Mouse (Mus musculus) heart, embryonic 13.5 days (tissue): ENCODE measurements at regions not wholly inside any gene's neighbourhood (a gene's known extent, or its start where the extent isn't known, plus 50 kb on each side); places are given as distances from the start of the nearest gene placed in this dataset.

ENCODE experiments used
- ATAC-seq: fragments of 200-750 bp; cut with Nextera tagmentation; 2 replicates; pipeline ENCODE4 v1.8.0; 2017; ENCODE audit warnings: moderate TSS enrichment; ENCODE audit not compliant: insufficient number of reproducible peaks, low FRiP score, low TSS enrichment; ENCODE audit errors: extremely low read depth
- H3K27ac ChIP-seq: fragments of 300-500 bp; sonication (generic); replicated peaks from 2 replicates; pipeline ENCODE4 v1.5.1; 2015; ENCODE audit warnings: moderate library complexity, mild to moderate bottlenecking, inconsistent platforms
- H3K27me3 ChIP-seq: fragments of 300-500 bp; sonication (generic); replicated peaks from 2 replicates; pipeline ENCODE4 v1.6.1; 2015; ENCODE audit warnings: mild to moderate bottlenecking, inconsistent platforms
- H3K36me3 ChIP-seq: fragments of 300-500 bp; sonication (generic); 2 replicates; pipeline ENCODE4 v1.6.1; 2015; ENCODE audit warnings: mild to moderate bottlenecking, inconsistent platforms
- H3K4me1 ChIP-seq: fragments of 300-500 bp; sonication (generic); 2 replicates; pipeline ENCODE4 v1.6.1; 2015; ENCODE audit warnings: inconsistent platforms
- H3K4me2 ChIP-seq: fragments of 300-500 bp; sonication (generic); 2 replicates; pipeline ENCODE4 v1.6.1; 2015; ENCODE audit warnings: inconsistent platforms, mild to moderate bottlenecking, moderate library complexity
- H3K4me3 ChIP-seq: fragments of 300-500 bp; sonication (generic); 2 replicates; pipeline ENCODE4 v1.5.1; 2015; ENCODE audit warnings: moderate library complexity, mild to moderate bottlenecking, inconsistent platforms
- H3K9ac ChIP-seq: fragments of 300-500 bp; sonication (generic); 2 replicates; pipeline ENCODE4 v1.6.1; 2015; ENCODE audit warnings: inconsistent platforms, mild to moderate bottlenecking, moderate library complexity
- H3K9me3 ChIP-seq: fragments of 300-500 bp; sonication (generic); 2 replicates; pipeline ENCODE4 v1.6.1; 2016; ENCODE audit warnings: inconsistent platforms
- WGBS: fragments of 180-500 bp; shearing (Covaris S2); methylation state at CpG from one replicate; pipeline ENCODE4 v1.1.7; 2015; ENCODE audit warnings: mixed read lengths; 5-methylcytosine and 5-hydroxymethylcytosine counted together

DNA sequence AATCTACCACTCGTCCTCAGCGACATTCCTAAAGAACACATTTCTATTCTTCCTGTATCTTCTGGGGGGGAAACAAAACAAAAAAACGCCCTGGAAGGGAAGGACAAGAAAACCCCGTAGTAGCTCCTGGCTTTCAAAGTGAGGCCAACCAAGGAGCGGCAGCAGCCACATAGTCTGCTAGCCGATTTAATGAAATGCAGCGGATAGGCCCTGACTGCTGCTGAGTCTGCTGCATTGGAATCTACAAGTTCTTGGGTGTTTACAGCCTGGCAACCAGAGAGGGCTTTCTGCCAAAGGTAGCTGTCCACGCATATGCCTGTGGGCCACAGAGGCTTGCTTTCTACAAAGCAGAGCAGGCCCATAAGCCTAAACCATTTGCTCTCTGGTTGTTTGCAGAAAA, 146.0 kb downstream of the Gm45692 start:
- H3K27me3 ChIP-seq: peaks cover 27% of the 10 kb centered on the region
- no peak overlapping the region for H3K9ac ChIP-seq
- no peaks in the 10 kb centered on the region for H3K36me3 ChIP-seq
- 41% methylated on average over 8 of the region's 8 CpGs for WGBS
- no peak for ATAC-seq
- H3K27ac ChIP-seq: no peak overlapping the region
- H3K4me1 ChIP-seq: peaks cover 6% of the 10 kb centered on the region
- no peak overlapping the region for H3K4me2 ChIP-seq
- H3K4me3 ChIP-seq: no peak overlapping the region
- H3K9me3 ChIP-seq: no peaks in the 10 kb centered on the region

DNA sequence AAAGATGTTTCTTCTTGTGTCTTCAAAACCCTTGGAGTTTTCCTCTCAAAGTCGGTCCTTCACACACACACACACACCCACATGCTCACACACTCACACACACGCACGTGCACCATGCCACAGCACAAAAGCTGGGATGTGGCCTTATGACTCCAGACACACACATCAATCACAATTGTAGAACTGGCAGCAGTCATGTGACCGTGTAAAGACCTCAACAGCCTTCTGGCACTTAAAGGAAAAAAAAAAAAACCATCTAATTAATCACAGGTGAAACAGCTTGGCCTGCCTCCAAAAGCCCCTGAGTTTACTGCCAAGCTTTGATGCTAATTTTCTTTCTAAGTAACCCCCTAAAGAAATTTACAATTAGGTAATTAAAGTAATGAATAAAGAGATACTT, 147.1 kb downstream of the Gm45692 start:
- Histone ChIP-seq H3K27ac (no peak overlapping the region), H3K4me3 (no peak overlapping the region), H3K27me3 (peaks cover 36% of the 10 kb centered on the region), H3K4me2 (no peak overlapping the region), H3K9me3 (no peaks in the 10 kb centered on the region), H3K9ac (no peak overlapping the region), H3K36me3 (no peaks in the 10 kb centered on the region), H3K4me1 (peaks cover 6% of the 10 kb centered on the region)
- ATAC-seq: no peak
- 58% methylated on average over 4 of the region's 4 CpGs for WGBS

GRCm38 (mm10) chr8:26267569-26267968, 148.2 kb downstream of the Gm45692 start:
- H3K36me3 ChIP-seq: no peaks in the 10 kb centered on the region
- 80% methylated on average over 4 of the region's 4 CpGs for WGBS
- H3K4me2 ChIP-seq: no peak overlapping the region
- H3K9ac ChIP-seq: no peak overlapping the region
- ATAC-seq: no peak
- H3K27ac ChIP-seq: no peak overlapping the region
- no peak overlapping the region for H3K4me3 ChIP-seq
- H3K9me3 ChIP-seq: no peaks in the 10 kb centered on the region
- peaks cover 48% of the 10 kb centered on the region for H3K27me3 ChIP-seq
- peaks cover 8% of the 10 kb centered on the region for H3K4me1 ChIP-seq

DNA sequence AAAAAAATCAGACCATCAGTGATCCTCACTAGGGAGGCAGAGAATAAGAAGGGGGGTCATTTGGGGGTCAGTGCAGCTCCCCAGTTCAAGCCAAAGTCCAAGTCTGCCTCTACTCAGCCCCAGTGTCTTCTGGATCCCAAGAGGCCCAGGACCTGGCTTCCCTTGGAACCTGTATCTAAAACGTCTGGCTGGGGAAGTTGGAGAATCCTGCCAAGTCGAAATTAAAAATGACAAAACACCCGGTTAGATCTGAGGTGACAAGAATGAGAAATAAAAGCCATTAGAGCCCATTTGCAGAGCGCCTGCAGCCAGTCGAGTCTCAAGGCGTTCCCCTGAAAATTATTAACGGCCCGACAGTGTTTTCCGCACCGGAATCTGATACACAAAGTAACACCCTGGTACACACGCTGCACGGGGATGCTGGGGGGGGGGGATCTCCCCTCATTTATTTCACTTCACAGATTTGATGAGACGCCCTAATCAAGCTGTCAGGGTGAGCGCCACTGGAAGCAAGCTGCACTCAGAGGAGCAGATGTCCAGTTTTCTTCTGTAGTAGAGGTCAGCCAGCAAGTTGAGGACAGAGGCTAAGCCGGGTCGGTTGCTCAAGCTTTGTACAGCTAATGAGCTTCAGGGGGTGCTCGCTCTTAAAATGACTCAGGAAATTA, 149.5 kb downstream of the Gm45692 start:
- H3K27me3 ChIP-seq: peaks cover 54% of the 10 kb centered on the region
- ATAC-seq: no peak
- no peak overlapping the region for H3K4me2 ChIP-seq

DNA sequence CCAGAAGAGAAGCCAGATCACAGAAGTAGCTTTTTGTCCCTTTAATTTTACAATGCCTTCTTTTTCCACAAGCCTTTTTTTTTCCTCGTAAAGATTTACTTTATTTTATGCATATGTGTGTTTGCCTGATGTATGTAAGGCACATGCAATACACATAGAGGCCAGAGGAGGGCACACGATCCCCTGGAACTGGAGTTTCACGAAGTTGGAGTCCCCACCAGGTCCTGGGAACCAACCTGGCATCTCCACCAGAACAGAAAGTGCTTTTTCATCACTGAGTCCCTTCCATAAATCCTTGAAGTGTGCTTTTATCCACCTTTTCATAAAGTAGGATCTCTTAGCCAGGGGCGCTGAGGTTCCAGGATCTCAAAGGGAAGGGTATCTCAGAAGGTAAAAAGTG, 152.8 kb downstream of the Gm45692 start:
- Histone ChIP-seq H3K36me3 (no peaks in the 10 kb centered on the region), H3K4me3 (no peak overlapping the region), H3K27ac (no peak overlapping the region), H3K4me2 (no peak overlapping the region), H3K4me1 (peaks cover 17% of the 10 kb centered on the region), H3K9me3 (no peaks in the 10 kb centered on the region), H3K9ac (no peak overlapping the region), H3K27me3 (peaks cover 74% of the 10 kb centered on the region)
- no peak for ATAC-seq
- WGBS: 34% methylated on average over 4 of the region's 4 CpGs

More for the DNA sequence above, 149.5 kb downstream of the Gm45692 start:
- Histone ChIP-seq H3K36me3 (no peaks in the 10 kb centered on the region), H3K27ac (no peak overlapping the region), H3K4me1 (peaks cover 19% of the 10 kb centered on the region), H3K9me3 (no peaks in the 10 kb centered on the region), H3K9ac (no peak overlapping the region), H3K4me3 (no peak overlapping the region)
- 63% methylated on average over 17 of the region's 17 CpGs for WGBS

- Histone ChIP-seq H3K36me3 (no peaks in the 10 kb centered on the region), H3K4me3 (peak overlapping the region; percentile 34), H3K4me2 (peak overlapping the region; percentile 62), H3K9ac (peak overlapping the region; percentile 58), H3K9me3 (no peaks in the 10 kb centered on the region), H3K27ac (no peak overlapping the region), H3K27me3 (peaks cover 80% of the 10 kb centered on the region), H3K4me1 (peaks cover 17% of the 10 kb centered on the region)
- 28% methylated on average over 21 of the region's 21 CpGs for WGBS
- no peak for ATAC-seq
Measured at GRCm38 (mm10) chr8:26272675-26273414, 153.5 kb downstream of the Gm45692 start.

- peak overlapping the region; percentile 58; the same call in 1 of the 2 replicates for H3K9ac ChIP-seq
- H3K27me3 ChIP-seq: peaks cover 79% of the 10 kb centered on the region
- no peak for ATAC-seq
Measured at GRCm38 (mm10) chr8:26273415-26273760, 154.1 kb downstream of the Gm45692 start.

DNA sequence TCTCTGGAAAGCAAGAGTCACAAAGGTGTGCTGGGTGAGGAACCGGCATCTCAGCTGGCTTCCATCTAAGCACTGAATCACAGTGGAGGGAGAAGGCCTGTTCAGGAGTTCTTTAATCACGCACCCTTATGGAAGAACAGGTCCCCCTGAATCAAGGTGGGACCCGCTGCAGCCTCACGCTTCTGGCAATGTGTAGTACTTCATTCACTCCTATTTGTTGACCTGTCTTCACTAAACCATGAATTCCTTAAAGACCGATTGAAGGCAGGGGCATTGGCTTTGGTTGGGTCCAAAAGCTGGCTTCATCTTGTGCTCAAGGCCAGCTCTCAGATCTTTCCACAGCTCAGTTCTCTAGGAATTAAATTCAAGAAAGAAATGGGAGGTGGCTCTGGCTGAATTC, 154.5 kb downstream of the Gm45692 start:
- 33% methylated on average over 5 of the region's 5 CpGs for WGBS
- Histone ChIP-seq H3K27me3 (peaks cover 75% of the 10 kb centered on the region), H3K4me3 (peak overlapping the region; percentile 34), H3K4me2 (peak overlapping the region; percentile 62), H3K9me3 (no peaks in the 10 kb centered on the region), H3K36me3 (no peaks in the 10 kb centered on the region), H3K9ac (peak overlapping the region; percentile 58; the same call in 1 of the 2 replicates), H3K27ac (no peak overlapping the region), H3K4me1 (peaks cover 13% of the 10 kb centered on the region)
- no peak for ATAC-seq

More at GRCm38 (mm10) chr8:26273415-26273760, 154.1 kb downstream of the Gm45692 start:
- Histone ChIP-seq H3K4me2 (peak overlapping the region; percentile 62), H3K27ac (no peak overlapping the region), H3K9me3 (no peaks in the 10 kb centered on the region), H3K4me3 (peak overlapping the region; percentile 34), H3K36me3 (no peaks in the 10 kb centered on the region), H3K4me1 (peaks cover 13% of the 10 kb centered on the region)
- WGBS: 0% methylated on average over 12 of the region's 12 CpGs

- no peak overlapping the region for H3K27ac ChIP-seq
Measured at GRCm38 (mm10) chr8:26274481-26274880, 155.1 kb downstream of the Gm45692 start.

DNA sequence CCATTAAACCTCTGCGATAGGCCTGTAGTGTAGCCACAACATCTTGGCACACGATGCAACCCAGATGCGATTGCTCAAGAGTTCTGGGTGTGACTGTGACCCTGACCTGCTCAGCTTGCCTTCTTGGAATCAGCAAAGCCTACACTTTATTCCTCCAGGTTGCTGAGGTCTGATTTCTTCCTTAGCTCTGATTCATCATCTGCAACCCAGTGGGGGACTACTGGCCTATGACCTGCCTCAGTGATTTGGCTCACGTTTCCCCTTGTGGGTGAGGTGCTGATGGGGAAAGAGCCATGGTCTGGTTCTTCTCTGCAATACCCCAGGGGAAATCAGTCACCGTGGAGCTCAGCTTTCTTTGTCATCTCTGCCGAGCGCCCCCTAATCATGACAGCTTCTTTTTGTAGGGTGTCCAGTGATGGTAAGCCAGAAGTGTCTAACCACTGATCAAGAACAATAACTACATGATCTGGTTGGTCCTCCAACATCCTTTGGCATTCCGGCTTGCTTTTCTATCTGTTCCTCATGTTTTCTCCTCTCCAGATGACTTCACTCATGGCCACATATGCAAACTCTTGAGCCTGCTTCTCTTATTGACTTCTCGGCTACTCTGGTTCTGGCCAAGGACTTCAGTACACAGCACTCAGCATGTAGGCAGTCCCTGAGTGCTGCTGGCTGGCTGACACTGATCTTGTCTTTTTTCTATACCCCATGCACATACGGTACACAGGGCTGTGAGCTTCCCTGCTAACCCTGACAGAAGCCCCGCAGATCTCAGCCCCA, 163.0 kb downstream of the Gm45692 start:
- no peak for ATAC-seq
- H3K4me3 ChIP-seq: no peak overlapping the region
- 65% methylated on average over 11 of the region's 11 CpGs for WGBS
- no peaks in the 10 kb centered on the region for H3K4me1 ChIP-seq
- H3K4me2 ChIP-seq: no peak overlapping the region
- H3K27ac ChIP-seq: no peak overlapping the region
- H3K27me3 ChIP-seq: peaks cover 5% of the 10 kb centered on the region
- no peaks in the 10 kb centered on the region for H3K9me3 ChIP-seq
- no peak overlapping the region for H3K9ac ChIP-seq
- H3K36me3 ChIP-seq: no peaks in the 10 kb centered on the region

More at GRCm38 (mm10) chr8:26274481-26274880, 155.1 kb downstream of the Gm45692 start:
- Histone ChIP-seq H3K9ac (no peak overlapping the region), H3K4me2 (no peak overlapping the region), H3K36me3 (no peaks in the 10 kb centered on the region), H3K4me3 (no peak overlapping the region), H3K9me3 (no peaks in the 10 kb centered on the region), H3K27me3 (peaks cover 70% of the 10 kb centered on the region), H3K4me1 (peaks cover 13% of the 10 kb centered on the region)
- no peak for ATAC-seq
- WGBS: 84% methylated on average over 6 of the region's 6 CpGs

DNA sequence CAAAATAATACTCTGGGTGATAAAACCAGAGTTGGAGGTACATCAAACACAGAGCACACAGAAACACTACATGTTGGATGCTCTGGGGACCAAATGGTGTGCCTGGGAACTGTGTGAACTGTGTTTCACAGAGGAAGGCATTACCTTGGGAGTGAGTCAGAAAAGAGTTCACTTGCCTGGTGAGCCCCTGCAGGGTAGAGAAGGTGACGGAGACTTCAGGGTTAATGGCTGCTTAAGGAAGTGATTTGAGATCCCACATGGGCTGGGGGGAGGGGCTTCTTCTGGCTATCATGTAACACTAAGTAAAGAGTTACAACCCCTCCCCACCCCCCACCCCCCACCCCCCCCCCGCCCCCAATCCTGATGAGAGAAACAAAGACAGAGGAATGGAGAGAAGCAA, 164.6 kb downstream of the Gm45692 start:
- Histone ChIP-seq H3K4me1 (no peaks in the 10 kb centered on the region), H3K27ac (no peak overlapping the region), H3K9me3 (no peaks in the 10 kb centered on the region), H3K4me3 (no peak overlapping the region), H3K36me3 (no peaks in the 10 kb centered on the region), H3K4me2 (no peak overlapping the region), H3K27me3 (no peaks in the 10 kb centered on the region; the same call in 1 of the 2 replicates), H3K9ac (no peak overlapping the region)
- WGBS: 64% methylated on average over 2 of the region's 2 CpGs
- no peak for ATAC-seq
